Comparison of ENCODE assay signal across 15 mouse cellular contexts in genomic region chr2:68796011-68796775, GRCm38 (mm10).
DNase-seq lines count a peak whose midpoint lies in the region; ATAC-seq and TF ChIP-seq lines count a peak whose summit lies in the region.
"Had no signal": no experiment of that assay in that cellular context is flagged by ENCODE, and none has a peak within 500 bp of the region (broad histone marks: within the 10 kb centered on the region; RNA-seq: fewer than 3 reads in every experiment).

No protein-coding gene starts in this region.

- 47% methylated on average over 10 of the region's 10 CpGs for WGBS in liver, embryonic 14.5 days (ENCODE audit: insufficient replicate concordance)
- 43% methylated on average over 10 of the region's 10 CpGs for WGBS in liver, embryonic 16.5 days (ENCODE audit: insufficient replicate concordance)

- 0 out of 2 replicates have a peak, but pooled peaks have one; percentile 21 for ATAC-seq in liver, embryonic 14.5 days (ENCODE audit: insufficient read depth)
- ATAC-seq in liver, embryonic 16.5 days (ENCODE audit: low read depth), result peak; percentile 72
- ATAC-seq in monocyte, adult 5-6 weeks (replicated peaks; ENCODE audit: insufficient number of reproducible peaks, low FRiP score, low TSS enrichment, poor library complexity, severe bottlenecking), result peak; percentile 74
- ATAC-seq: forebrain, embryonic 15.5 days had no signal

- H3K9me3 ChIP-seq in liver, embryonic 14.5 days (ENCODE audit: control insufficient read depth, low read length), result no peaks in the 10 kb centered on the region
- H3K9me3 ChIP-seq in liver, embryonic 16.5 days (replicated peaks; ENCODE audit: control insufficient read depth, low read length), result no peaks in the 10 kb centered on the region
- H3K9me3 ChIP-seq: forebrain, embryonic 15.5 days; limb, embryonic 10.5 days; megakaryocyte, embryonic 14.5 days had no signal

- no peak overlapping the region for H3K4me2 ChIP-seq in liver, embryonic 14.5 days (ENCODE audit: low read depth)
- H3K4me2 ChIP-seq in liver, embryonic 16.5 days (ENCODE audit: low read depth, low read length), result peak overlapping the region; percentile 28; the same call in 1 of the 2 replicates
- H3K4me2 ChIP-seq: forebrain, embryonic 15.5 days had no signal

- H3K4me3 ChIP-seq in liver, embryonic 14.5 days (ENCODE audit: insufficient read depth in 1 of 2, low read depth in 2 of 2, low read length in 2 of 2), result no peak overlapping the region
- H3K4me3 ChIP-seq in liver, embryonic 16.5 days (ENCODE audit: low read depth, low read length), result no peak overlapping the region
- H3K4me3 ChIP-seq: forebrain, embryonic 15.5 days; limb, embryonic 10.5 days; megakaryocyte, embryonic 14.5 days had no signal

- H3K27ac ChIP-seq in liver, embryonic 14.5 days, result no peak overlapping the region
- peak overlapping the region; percentile 63 for H3K27ac ChIP-seq in liver, embryonic 16.5 days (ENCODE audit: low read length)
- H3K27ac ChIP-seq: forebrain, embryonic 15.5 days; limb, embryonic 10.5 days had no signal

- peak in 2 of 3 experiments; percentile 17 to 22 for DNase-seq in liver, embryonic 14.5 days (ENCODE audit: low read depth in 3 of 3, low spot score in 3 of 3)
- DNase-seq in liver (no peak), adipocyte (ENCODE audit: low spot score) (peak; percentile 76)
- DNase-seq in layer of hippocampus, adult 9-10 months (ENCODE audit: low spot score), result no peak
- no peak for DNase-seq in layer of hippocampus, adult 18-20 months (ENCODE audit: low spot score in 2 of 2)
- DNase-seq: adrenal gland, adult 8-10 months; gastrocnemius, postnatal 25 days; kidney, postnatal 25 days; right cerebral cortex, postnatal 25 days; thymus, adult 2 months had no signal

- H3K27me3 ChIP-seq in liver, embryonic 14.5 days (ENCODE audit: control insufficient read depth, insufficient read depth, low read length), result no peaks in the 10 kb centered on the region
- no peaks in the 10 kb centered on the region for H3K27me3 ChIP-seq in liver, embryonic 16.5 days (ENCODE audit: control insufficient read depth, insufficient read depth, low read depth, low read length)
- H3K27me3 ChIP-seq: forebrain, embryonic 15.5 days; megakaryocyte, embryonic 14.5 days had no signal

- H3K9ac ChIP-seq in liver, embryonic 14.5 days (replicated peaks), result no peak overlapping the region
- no peak overlapping the region; the same call in 1 of the 2 replicates for H3K9ac ChIP-seq in liver, embryonic 16.5 days (ENCODE audit: low read depth, low read length)
- H3K9ac ChIP-seq: forebrain, embryonic 15.5 days had no signal

- no peaks in the 10 kb centered on the region for H3K36me3 ChIP-seq in liver, embryonic 14.5 days (replicated peaks; ENCODE audit: control insufficient read depth, insufficient read depth, low read depth)
- H3K36me3 ChIP-seq in liver, embryonic 16.5 days (ENCODE audit: control insufficient read depth, insufficient read depth), result no peaks in the 10 kb centered on the region
- H3K36me3 ChIP-seq: forebrain, embryonic 15.5 days; limb, embryonic 10.5 days had no signal

- peaks cover 0 to 2% of the 10 kb centered on the region in 2 experiments; a peak in 1 of 4 replicates for H3K4me1 ChIP-seq in liver, embryonic 14.5 days (replicated peaks; ENCODE audit: control insufficient read depth in 2 of 2, insufficient read depth in 2 of 2, low read length in 1 of 2)
- no peaks in the 10 kb centered on the region; the same call in 1 of the 2 replicates for H3K4me1 ChIP-seq in liver, embryonic 16.5 days (ENCODE audit: control insufficient read depth, low read depth, low read length)

- no peak for TF ChIP-seq CTCF in liver, embryonic 14.5 days (IDR thresholded peaks at IDR 0.05; ENCODE audit: low read depth)

- peak; percentile 40; the same call in 1 of the 2 replicates for TF ChIP-seq EP300 in liver, embryonic 14.5 days (IDR thresholded peaks at IDR 0.05; ENCODE audit: low read depth)

Comparison
In these comparisons a context has a peak if more than half of its experiments do, and no peak if none do; other contexts are left out.
1. DNase-seq: peak in liver, embryonic 14.5 days (2 of 3) and adipocyte (single experiment); none in liver (single experiment), layer of hippocampus, adult 9-10 months (single experiment) and layer of hippocampus, adult 18-20 months (0 of 2).
2. ATAC-seq: peak in every context shown above with its lines; median percentile 74 in monocyte, adult 5-6 weeks; 72 in liver, embryonic 16.5 days; 21 in liver, embryonic 14.5 days.